Mouse (Mus musculus) neural tube, embryonic 11.5 days (tissue): Measurements from ENCODE around the gene Pitx1. TPM values are rescaled to one million over a fixed set of nuclear protein-coding genes. Genes with fewer than 3 reads are reported as not detected.

Experiments
- ATAC-seq: fragments of 200-750 bp; cut with Nextera tagmentation; 2 replicates; pipeline ENCODE4 v1.8.0; 2017; ENCODE audit warnings: moderate number of reproducible peaks, mild to moderate bottlenecking, moderate TSS enrichment, moderate library complexity; ENCODE audit not compliant: insufficient read depth, low FRiP score, low TSS enrichment
- DNase-seq: peaks from one replicate; pipeline ENCODE4 v3.0.0-alpha.2; 2015; ENCODE audit warnings: low spot score
- H3K27ac ChIP-seq: fragments of 300-500 bp; sonication (generic); 2 replicates; pipeline ENCODE4 v1.5.1; 2014; ENCODE audit warnings: low read depth, mild to moderate bottlenecking, low read length
- H3K27me3 ChIP-seq: fragments of 300-500 bp; sonication (generic); 2 replicates; pipeline ENCODE4 v1.6.1; 2014; ENCODE audit warnings: mild to moderate bottlenecking, low read length, mixed read lengths; ENCODE audit not compliant: control insufficient read depth, insufficient read depth
- H3K36me3 ChIP-seq: fragments of 300-500 bp; sonication (generic); 2 replicates; pipeline ENCODE4 v1.6.1; 2014; ENCODE audit warnings: mild to moderate bottlenecking, low read length, moderate library complexity, mixed read lengths; ENCODE audit not compliant: control insufficient read depth, insufficient read depth
- H3K4me1 ChIP-seq: fragments of 300-500 bp; sonication (generic); 2 replicates; pipeline ENCODE4 v1.6.1; 2014; ENCODE audit warnings: low read length, mixed read lengths; ENCODE audit not compliant: control insufficient read depth, insufficient read depth
- H3K4me2 ChIP-seq: fragments of 300-500 bp; sonication (generic); 2 replicates; pipeline ENCODE4 v1.6.1; 2014; ENCODE audit warnings: low read depth, mild to moderate bottlenecking, moderate library complexity
- H3K4me3 ChIP-seq: fragments of 300-500 bp; sonication (generic); 2 replicates; pipeline ENCODE4 v1.5.1; 2014; ENCODE audit warnings: low read depth, low read length
- H3K9ac ChIP-seq: fragments of 300-500 bp; sonication (generic); 2 replicates; pipeline ENCODE4 v1.6.1; 2014; ENCODE audit warnings: mild to moderate bottlenecking, low read length
- H3K9me3 ChIP-seq: fragments of 300-500 bp; sonication (generic); 2 replicates; pipeline ENCODE4 v1.6.1; 2016; ENCODE audit warnings: low read length; ENCODE audit not compliant: control insufficient read depth
- WGBS: fragments of 180-500 bp; shearing (Covaris S2); extraction: QIAGEN DNeasy Blood & Tissue Kit; methylation state at CpG from one replicate; pipeline ENCODE4 v1.1.7; 2014; 5-methylcytosine and 5-hydroxymethylcytosine counted together
- polyA plus RNA-seq: library from polyadenylated mRNA; unstranded; fragments of >200 nt; fragmentation: Nextera tagmentation; extraction: Ambion mirVana; gene quantifications from 2 replicates; pipeline ENCODE4 v1.2.1, GENCODE M21; 2014

Gene Pitx1
- polyA plus RNA-seq, 1 experiment from 2014 or later: 2.6 TPM

DNA sequence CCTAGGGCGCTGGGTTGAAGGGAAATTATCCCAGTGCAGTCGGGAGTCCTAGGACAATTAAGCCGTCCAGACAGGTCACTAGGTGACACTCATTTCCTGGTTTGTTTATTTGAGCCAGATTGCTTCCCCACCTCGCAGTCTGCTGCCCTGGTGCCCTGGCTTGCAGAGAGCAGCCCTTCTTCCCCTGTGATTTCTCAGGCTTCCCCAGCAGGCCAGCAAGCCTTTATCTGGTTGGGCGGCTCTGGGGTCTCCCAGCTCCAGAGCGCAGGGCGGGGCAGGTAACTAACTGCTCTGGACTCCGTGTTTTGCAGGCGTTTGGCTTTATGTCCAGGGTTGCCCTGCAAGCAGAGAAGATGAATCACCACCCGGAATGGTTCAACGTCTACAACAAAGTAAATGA lies 60.9 kb downstream of the Pitx1 start:
- Histone ChIP-seq H3K27ac (no peak overlapping the region), H3K9ac (no peak overlapping the region), H3K27me3 (no peaks in the 10 kb centered on the region), H3K4me3 (no peak overlapping the region), H3K9me3 (no peaks in the 10 kb centered on the region), H3K4me2 (no peak overlapping the region), H3K36me3 (no peaks in the 10 kb centered on the region), H3K4me1 (no peaks in the 10 kb centered on the region)
- DNase-seq: no peak
- WGBS: 50% methylated on average over 11 of the region's 11 CpGs
- ATAC-seq: no peak

Other genes starting within 250 kb of the Pitx1 start
- gene B4galt7, start 236.3 kb downstream of the Pitx1 start, polyA plus RNA-seq: 21.7 and 22.0 TPM in 2 replicates
- gene Caml, start 213.2 kb downstream of the Pitx1 start, polyA plus RNA-seq: 68.0 and 69.2 TPM in 2 replicates
- 52.9 and 53.4 TPM in 2 replicates for gene Ddx46, start 201.2 kb downstream of the Pitx1 start, polyA plus RNA-seq
- 73.8 and 77.8 TPM in 2 replicates for gene B230219D22Rik, start 143.1 kb downstream of the Pitx1 start, polyA plus RNA-seq
- gene Txndc15, start 121.5 kb downstream of the Pitx1 start, polyA plus RNA-seq: 98.0 and 104 TPM in 2 replicates
- 25.6 and 28.6 TPM in 2 replicates for gene Pcbd2, start 108.8 kb downstream of the Pitx1 start, polyA plus RNA-seq
- not detected in 2 replicates for gene Catsper3, start 51.6 kb downstream of the Pitx1 start, polyA plus RNA-seq